Mouse (Mus musculus): ENCODE data around the gene Samd13. TPM values are rescaled to one million over a fixed set of nuclear protein-coding genes. Genes with fewer than 3 reads are reported as not detected.

Samd13 gene
- polyA plus RNA-seq, 1 experiment from 2014 or later, result 0.46 TPM

DNA sequence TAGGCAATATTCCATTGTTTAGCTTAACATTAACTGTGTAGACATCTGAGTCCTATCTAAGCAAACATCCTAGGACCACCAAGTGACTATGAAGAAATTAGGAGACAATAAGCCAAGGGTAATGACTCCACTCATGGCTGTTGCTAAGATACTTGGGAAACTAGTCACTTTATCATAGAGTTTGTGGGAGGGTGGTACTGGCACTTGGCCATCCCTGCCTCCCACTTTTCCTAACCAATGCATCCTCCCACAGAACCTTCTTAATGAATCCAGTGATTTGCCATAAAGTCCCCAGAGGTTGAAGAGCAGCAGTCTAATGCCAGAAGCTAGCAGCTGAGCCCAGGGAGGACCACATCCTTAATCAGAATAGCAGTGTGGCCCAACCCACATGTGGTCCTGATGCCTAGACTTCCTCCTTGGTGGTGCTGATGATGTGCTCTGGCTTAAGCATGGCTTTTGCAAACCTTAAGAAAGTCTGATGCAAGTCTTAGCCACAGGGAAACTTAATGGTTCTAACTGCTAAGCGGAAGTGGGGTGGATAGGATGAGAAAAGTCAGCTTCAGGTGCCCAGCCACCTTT lies 27.2 kb downstream of the Samd13 start:
- H3K9ac ChIP-seq (ENCODE audit: low read length), result no peak overlapping the region
- no peak overlapping the region for H3K4me2 ChIP-seq (ENCODE audit: low read length)
- H3K4me3 ChIP-seq (ENCODE audit: low read depth, low read length), result no peak overlapping the region
- H3K27ac ChIP-seq (ENCODE audit: low read depth), result no peak overlapping the region
- DNase-seq (ENCODE audit: low spot score) (no peak), ATAC-seq (replicated peaks; ENCODE audit: low FRiP score, low TSS enrichment, low read depth) (no peak)
- H3K27me3 ChIP-seq (replicated peaks; ENCODE audit: control insufficient read depth, insufficient read depth, low read length), result no peaks in the 10 kb centered on the region
- H3K36me3 ChIP-seq (ENCODE audit: control insufficient read depth, insufficient read depth, low read length), result no peaks in the 10 kb centered on the region
- no peaks in the 10 kb centered on the region for H3K4me1 ChIP-seq (replicated peaks; ENCODE audit: control insufficient read depth, insufficient read depth, low read length)
- no peaks in the 10 kb centered on the region for H3K9me3 ChIP-seq (ENCODE audit: control insufficient read depth, low read length)
- 95% methylated on average over 1 of the region's 1 CpGs for WGBS

DNA sequence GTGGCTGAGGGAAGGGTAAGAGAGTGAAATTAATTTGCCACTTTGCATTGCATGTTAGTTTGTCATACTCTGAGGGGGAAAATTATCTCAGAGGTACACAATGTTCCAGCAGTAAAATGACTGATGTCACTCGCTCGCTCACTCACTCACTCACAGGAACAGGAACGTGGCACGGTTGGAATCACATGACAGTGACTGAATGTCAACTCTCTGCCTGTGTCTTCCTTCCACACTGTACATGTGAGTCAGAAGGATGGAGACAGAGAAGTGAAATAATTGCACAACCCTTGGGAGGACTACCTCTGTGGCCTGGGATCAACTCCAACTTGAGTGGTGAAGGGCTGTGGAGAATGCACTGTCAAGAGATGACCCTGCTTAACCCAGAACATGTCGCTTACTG lies 28.0 kb downstream of the Samd13 start:
- Histone ChIP-seq H3K4me2 (ENCODE audit: low read length) (no peak overlapping the region), H3K27me3 (replicated peaks; ENCODE audit: control insufficient read depth, insufficient read depth, low read length) (no peaks in the 10 kb centered on the region), H3K27ac (ENCODE audit: low read depth) (no peak overlapping the region), H3K36me3 (ENCODE audit: control insufficient read depth, insufficient read depth, low read length) (no peaks in the 10 kb centered on the region), H3K9ac (ENCODE audit: low read length) (no peak overlapping the region), H3K4me1 (replicated peaks; ENCODE audit: control insufficient read depth, insufficient read depth, low read length) (no peaks in the 10 kb centered on the region), H3K4me3 (ENCODE audit: low read depth, low read length) (no peak overlapping the region), H3K9me3 (ENCODE audit: control insufficient read depth, low read length) (no peaks in the 10 kb centered on the region)
- no peak for DNase-seq (ENCODE audit: low spot score)
- no peak for ATAC-seq (replicated peaks; ENCODE audit: low FRiP score, low TSS enrichment, low read depth)
- 87% methylated on average over 5 of the region's 5 CpGs for WGBS

DNA sequence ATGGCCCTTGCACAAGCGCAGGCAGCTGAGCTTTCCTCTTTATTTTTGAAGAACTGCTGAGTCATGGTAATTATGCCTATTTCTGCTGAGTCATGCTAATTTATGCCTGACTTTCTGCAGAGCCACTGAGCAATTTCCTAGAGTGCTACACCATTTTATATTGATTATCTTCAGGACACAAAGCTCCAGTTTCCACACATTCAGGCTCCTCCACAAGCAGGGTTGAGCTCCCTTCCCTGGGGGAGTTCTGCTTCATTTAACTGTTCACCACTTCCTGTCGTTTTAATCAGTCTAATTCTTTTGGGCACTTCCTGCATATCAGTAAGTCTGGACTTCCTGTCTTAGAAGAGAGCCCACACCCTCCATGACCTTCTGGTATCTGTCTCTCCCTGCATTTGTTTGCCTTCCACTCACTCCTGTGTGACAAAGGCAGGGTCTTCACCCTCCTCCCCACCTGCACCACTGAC lies 30.2 kb downstream of the Samd13 start:
- Histone ChIP-seq H3K27me3 (replicated peaks; ENCODE audit: control insufficient read depth, insufficient read depth, low read length) (no peaks in the 10 kb centered on the region), H3K27ac (ENCODE audit: low read depth) (no peak overlapping the region), H3K4me2 (ENCODE audit: low read length) (no peak overlapping the region), H3K9ac (ENCODE audit: low read length) (no peak overlapping the region), H3K9me3 (ENCODE audit: control insufficient read depth, low read length) (no peaks in the 10 kb centered on the region), H3K36me3 (ENCODE audit: control insufficient read depth, insufficient read depth, low read length) (no peaks in the 10 kb centered on the region), H3K4me3 (ENCODE audit: low read depth, low read length) (no peak overlapping the region), H3K4me1 (replicated peaks; ENCODE audit: control insufficient read depth, insufficient read depth, low read length) (no peaks in the 10 kb centered on the region)
- WGBS, result 58% methylated on average over 2 of the region's 2 CpGs
- DNase-seq (ENCODE audit: low spot score) (no peak), ATAC-seq (replicated peaks; ENCODE audit: low FRiP score, low TSS enrichment, low read depth) (no peak)

DNA sequence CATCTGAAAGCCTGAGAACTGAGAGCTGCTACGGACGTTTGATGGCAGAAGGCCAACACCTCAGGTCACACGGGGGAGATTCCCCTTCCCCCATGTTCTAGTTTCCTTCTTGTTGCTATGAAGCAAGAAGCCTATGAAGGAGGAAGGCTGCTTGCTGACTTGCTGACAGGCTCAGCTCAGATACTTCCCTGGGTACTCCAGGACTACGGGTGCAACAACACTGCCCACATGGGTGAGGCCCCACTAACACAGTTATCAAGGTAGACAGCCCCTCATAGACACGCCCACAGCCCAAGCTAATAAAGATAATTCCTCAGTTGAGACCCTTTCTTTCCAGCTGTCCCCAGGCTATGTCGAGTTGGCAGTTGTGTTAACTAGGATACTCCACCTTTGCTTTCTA lies 31.7 kb downstream of the Samd13 start:
- ATAC-seq (replicated peaks; ENCODE audit: low FRiP score, low TSS enrichment, low read depth), result peak; percentile 47; the same call in 1 of the 2 replicates
- 51% methylated on average over 6 of the region's 6 CpGs for WGBS
- Histone ChIP-seq H3K4me3 (ENCODE audit: low read depth, low read length) (no peak overlapping the region), H3K9ac (ENCODE audit: low read length) (no peak overlapping the region), H3K27ac (ENCODE audit: low read depth) (no peak overlapping the region), H3K4me1 (replicated peaks; ENCODE audit: control insufficient read depth, insufficient read depth, low read length) (no peaks in the 10 kb centered on the region), H3K4me2 (ENCODE audit: low read length) (no peak overlapping the region), H3K27me3 (replicated peaks; ENCODE audit: control insufficient read depth, insufficient read depth, low read length) (no peaks in the 10 kb centered on the region), H3K36me3 (ENCODE audit: control insufficient read depth, insufficient read depth, low read length) (no peaks in the 10 kb centered on the region), H3K9me3 (ENCODE audit: control insufficient read depth, low read length) (no peaks in the 10 kb centered on the region)
- DNase-seq (ENCODE audit: low spot score), result no peak

DNA sequence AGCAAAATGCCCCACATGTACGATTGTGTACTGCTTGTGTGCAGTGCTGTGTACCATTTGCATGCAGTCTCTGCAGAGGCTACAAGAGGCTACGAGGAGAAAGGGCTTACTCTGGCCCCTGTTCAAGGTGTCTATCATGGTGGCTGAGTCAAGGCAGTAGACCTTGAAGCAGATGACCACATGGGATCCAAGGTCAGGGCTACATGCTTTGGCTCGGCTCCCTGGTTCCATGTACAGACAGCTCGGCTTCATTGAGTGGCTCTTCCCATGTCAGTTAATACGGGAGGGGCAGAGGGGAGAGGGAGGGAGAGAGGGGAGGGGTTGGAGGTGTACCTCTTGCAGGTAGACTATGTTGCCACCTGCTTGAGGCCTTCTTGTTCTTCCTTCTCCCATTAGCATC lies 33.0 kb downstream of the Samd13 start:
- no peak overlapping the region for H3K27ac ChIP-seq (ENCODE audit: low read depth)
- H3K4me1 ChIP-seq (replicated peaks; ENCODE audit: control insufficient read depth, insufficient read depth, low read length), result no peaks in the 10 kb centered on the region
- no peaks in the 10 kb centered on the region for H3K9me3 ChIP-seq (ENCODE audit: control insufficient read depth, low read length)
- no peak overlapping the region for H3K4me2 ChIP-seq (ENCODE audit: low read length)
- WGBS, result 91% methylated on average over 5 of the region's 5 CpGs
- H3K27me3 ChIP-seq (replicated peaks; ENCODE audit: control insufficient read depth, insufficient read depth, low read length), result no peaks in the 10 kb centered on the region
- no peak overlapping the region for H3K9ac ChIP-seq (ENCODE audit: low read length)
- ATAC-seq (replicated peaks; ENCODE audit: low FRiP score, low TSS enrichment, low read depth), result no peak
- DNase-seq (ENCODE audit: low spot score), result no peak
- no peaks in the 10 kb centered on the region for H3K36me3 ChIP-seq (ENCODE audit: control insufficient read depth, insufficient read depth, low read length)
- H3K4me3 ChIP-seq (ENCODE audit: low read depth, low read length), result no peak overlapping the region

DNA sequence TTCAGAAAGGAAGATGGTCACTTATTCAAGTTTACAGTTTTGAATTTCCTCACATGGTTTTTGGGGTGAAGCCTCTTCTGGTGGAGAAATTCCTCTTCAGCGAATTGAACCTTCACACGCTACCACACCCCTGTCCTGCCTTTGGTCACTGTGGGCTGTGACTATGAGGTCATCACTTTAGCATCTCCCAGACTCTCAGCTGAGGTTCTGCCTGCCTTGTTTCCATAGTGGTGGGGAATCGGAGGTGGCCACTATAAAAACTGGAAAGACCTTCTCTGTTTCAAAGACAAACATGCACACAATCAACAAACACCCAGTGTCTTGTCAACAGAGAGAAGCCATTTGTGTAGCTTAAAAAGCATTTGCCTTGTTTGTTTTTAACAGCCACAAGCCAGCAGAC lies 34.2 kb downstream of the Samd13 start, which contains the start of gene 4930503B20Rik:
4930503B20Rik (minus strand) TSS at position 101 of the 400 bp plus-strand sequence.
- DNase-seq (ENCODE audit: low spot score), result no peak
- no peaks in the 10 kb centered on the region for H3K4me1 ChIP-seq (replicated peaks; ENCODE audit: control insufficient read depth, insufficient read depth, low read length)
- H3K9me3 ChIP-seq (ENCODE audit: control insufficient read depth, low read length), result no peaks in the 10 kb centered on the region
- 82% methylated on average over 3 of the region's 3 CpGs for WGBS
- ATAC-seq (replicated peaks; ENCODE audit: low FRiP score, low TSS enrichment, low read depth), result no peak
- no peak within 1 kb of the TSS for H3K4me2 ChIP-seq (ENCODE audit: low read length)
- no peak within 1 kb of the TSS for H3K9ac ChIP-seq (ENCODE audit: low read length)
- H3K27me3 ChIP-seq (replicated peaks; ENCODE audit: control insufficient read depth, insufficient read depth, low read length), result no peaks in the 10 kb centered on the region
- H3K4me3 ChIP-seq (ENCODE audit: low read depth, low read length), result no peak within 1 kb of the TSS
- H3K27ac ChIP-seq (ENCODE audit: low read depth), result no peak within 1 kb of the TSS
- H3K36me3 ChIP-seq (ENCODE audit: control insufficient read depth, insufficient read depth, low read length), result no peaks in the 10 kb centered on the region

DNA sequence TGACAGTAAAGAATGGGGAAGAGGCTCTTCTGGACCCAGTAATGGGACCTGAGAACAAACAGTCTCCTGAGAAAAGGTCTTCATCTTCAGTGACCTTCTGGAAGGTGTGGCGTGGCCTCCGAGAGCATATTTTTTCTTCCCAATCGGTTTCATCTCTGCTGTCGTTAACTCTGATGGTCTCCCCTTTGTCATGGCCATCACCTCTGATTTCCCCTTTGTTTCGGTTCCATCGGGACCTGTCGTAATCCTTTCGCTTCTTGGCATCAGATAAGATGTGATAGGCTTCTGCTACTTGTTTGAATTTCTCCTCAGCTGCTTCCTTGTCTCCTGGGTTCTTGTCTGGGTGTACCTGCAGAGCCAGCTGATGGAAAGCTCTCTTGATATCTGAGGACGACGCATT lies 34.7 kb downstream of the Samd13 start:
- DNase-seq (ENCODE audit: low spot score) (no peak), ATAC-seq (replicated peaks; ENCODE audit: low FRiP score, low TSS enrichment, low read depth) (no peak)
- H3K27me3 ChIP-seq (replicated peaks; ENCODE audit: control insufficient read depth, insufficient read depth, low read length), result no peaks in the 10 kb centered on the region
- 83% methylated on average over 10 of the region's 10 CpGs for WGBS
- no peak overlapping the region for H3K27ac ChIP-seq (ENCODE audit: low read depth)
- no peak overlapping the region for H3K9ac ChIP-seq (ENCODE audit: low read length)
- H3K9me3 ChIP-seq (ENCODE audit: control insufficient read depth, low read length), result no peaks in the 10 kb centered on the region
- no peak overlapping the region for H3K4me3 ChIP-seq (ENCODE audit: low read depth, low read length)
- no peaks in the 10 kb centered on the region for H3K36me3 ChIP-seq (ENCODE audit: control insufficient read depth, insufficient read depth, low read length)
- no peak overlapping the region for H3K4me2 ChIP-seq (ENCODE audit: low read length)
- H3K4me1 ChIP-seq (replicated peaks; ENCODE audit: control insufficient read depth, insufficient read depth, low read length), result no peaks in the 10 kb centered on the region

DNA sequence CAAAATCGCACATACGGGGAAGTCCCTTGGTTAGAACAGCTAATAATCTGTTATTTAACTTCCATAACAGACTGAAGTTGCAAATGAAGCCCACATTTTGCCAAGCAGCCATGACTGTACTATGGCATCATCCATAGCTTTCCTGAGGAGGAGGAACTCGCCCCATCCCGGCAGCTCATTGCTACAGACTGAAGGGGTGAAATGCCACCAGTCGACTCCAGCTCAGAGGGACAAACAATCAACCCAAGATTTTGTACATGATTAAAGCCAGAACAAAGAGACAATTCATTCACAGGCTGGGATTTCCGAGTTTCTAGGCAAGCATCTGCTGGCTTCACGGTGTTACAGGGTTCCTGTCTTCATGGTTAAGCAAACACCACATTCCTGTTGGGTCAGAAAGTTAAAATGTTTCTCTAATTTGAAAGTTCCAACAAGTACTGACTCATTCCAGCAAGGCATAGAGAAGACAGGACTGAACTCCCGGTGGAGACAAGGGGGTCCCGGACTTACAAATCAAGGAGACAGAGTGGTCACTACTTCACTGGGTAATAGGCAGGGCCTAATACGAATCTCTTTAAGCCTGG lies 36.0 kb downstream of the Samd13 start:
- H3K27me3 ChIP-seq (replicated peaks; ENCODE audit: control insufficient read depth, insufficient read depth, low read length), result no peaks in the 10 kb centered on the region
- ATAC-seq (replicated peaks; ENCODE audit: low FRiP score, low TSS enrichment, low read depth), result no peak
- no peaks in the 10 kb centered on the region for H3K9me3 ChIP-seq (ENCODE audit: control insufficient read depth, low read length)
- no peak overlapping the region for H3K4me3 ChIP-seq (ENCODE audit: low read depth, low read length)
- no peaks in the 10 kb centered on the region for H3K4me1 ChIP-seq (replicated peaks; ENCODE audit: control insufficient read depth, insufficient read depth, low read length)
- H3K4me2 ChIP-seq (ENCODE audit: low read length), result no peak overlapping the region
- no peak overlapping the region for H3K27ac ChIP-seq (ENCODE audit: low read depth)
- no peak for DNase-seq (ENCODE audit: low spot score)
- H3K9ac ChIP-seq (ENCODE audit: low read length), result no peak overlapping the region
- 74% methylated on average over 10 of the region's 10 CpGs for WGBS
- no peaks in the 10 kb centered on the region for H3K36me3 ChIP-seq (ENCODE audit: control insufficient read depth, insufficient read depth, low read length)

DNA sequence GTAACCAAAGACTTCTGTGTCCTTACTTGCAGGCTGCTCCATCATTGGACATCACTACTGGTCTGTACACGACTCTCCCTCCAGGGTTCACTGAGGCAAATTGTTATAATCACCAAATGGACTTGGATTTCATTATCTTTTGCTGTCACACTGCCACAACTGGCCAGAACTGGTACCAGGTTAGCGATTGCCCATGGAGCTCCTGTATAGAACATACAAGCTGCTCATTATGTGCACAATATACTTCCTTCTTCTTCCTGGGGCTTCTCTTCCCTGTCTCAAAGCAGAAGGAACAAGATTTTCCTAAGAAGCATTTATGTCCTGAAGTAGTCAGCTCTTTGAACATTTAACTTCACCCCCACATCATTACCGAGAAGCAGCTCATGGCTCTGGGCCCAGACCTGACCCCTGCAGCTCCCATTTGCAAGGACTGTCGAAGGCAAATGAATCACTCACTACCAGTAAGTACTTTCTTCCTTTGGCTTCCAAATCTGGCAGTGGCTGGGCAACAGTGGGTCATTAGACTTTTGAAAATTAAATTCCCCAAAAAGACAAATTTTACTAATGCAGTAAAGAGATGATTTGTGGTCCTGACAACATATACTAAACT lies 43.5 kb downstream of the Samd13 start:
- Histone ChIP-seq H3K27ac (ENCODE audit: low read depth) (no peak overlapping the region), H3K36me3 (ENCODE audit: control insufficient read depth, insufficient read depth, low read length) (no peaks in the 10 kb centered on the region), H3K4me2 (ENCODE audit: low read length) (no peak overlapping the region), H3K27me3 (replicated peaks; ENCODE audit: control insufficient read depth, insufficient read depth, low read length) (no peaks in the 10 kb centered on the region), H3K9ac (ENCODE audit: low read length) (no peak overlapping the region), H3K9me3 (ENCODE audit: control insufficient read depth, low read length) (no peaks in the 10 kb centered on the region), H3K4me3 (ENCODE audit: low read depth, low read length) (no peak overlapping the region), H3K4me1 (replicated peaks; ENCODE audit: control insufficient read depth, insufficient read depth, low read length) (no peaks in the 10 kb centered on the region)
- DNase-seq (ENCODE audit: low spot score) (no peak), ATAC-seq (replicated peaks; ENCODE audit: low FRiP score, low TSS enrichment, low read depth) (no peak)
- 46% methylated on average over 4 of the region's 4 CpGs for WGBS
